Comparison of ENCODE assay signal across 13 mouse cellular contexts in the genomic region with DNA sequence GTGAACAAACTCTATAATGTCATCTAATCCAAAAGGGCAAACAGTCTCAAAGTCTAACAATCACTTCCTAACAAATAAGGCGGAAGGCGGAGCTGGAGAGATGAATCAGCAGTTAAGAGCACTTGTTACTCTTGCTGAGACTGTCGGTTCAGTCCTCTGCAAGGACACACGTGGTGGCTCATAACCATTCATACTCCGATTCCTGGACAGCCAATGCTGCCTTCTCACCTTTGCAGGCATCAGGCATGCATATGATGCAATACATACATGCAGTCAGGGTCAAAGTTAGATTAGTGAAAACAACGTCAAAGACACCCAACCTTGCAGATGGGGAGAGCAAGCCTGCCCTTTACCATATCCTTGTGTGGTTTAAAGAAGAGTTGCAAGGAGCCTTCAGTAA.
"Had no signal": no experiment of that assay in that cellular context is flagged by ENCODE, and none has a peak within 500 bp of the region (broad histone marks: within the 10 kb centered on the region; RNA-seq: fewer than 3 reads in every experiment).

No protein-coding gene starts in this region.

- H3K4me3 ChIP-seq: midbrain, embryonic 10.5 days; midbrain, embryonic 12.5 days; midbrain, embryonic 15.5 days; neural tube, embryonic 12.5 days; stomach, embryonic 15.5 days had no signal

- H3K27me3 ChIP-seq: midbrain, embryonic 12.5 days; midbrain, embryonic 15.5 days; neural tube, embryonic 12.5 days; stomach, embryonic 15.5 days had no signal

- H3K36me3 ChIP-seq: midbrain, embryonic 15.5 days; stomach, embryonic 15.5 days had no signal

- H3K4me2 ChIP-seq: lung, embryonic 14.5 days; midbrain, embryonic 12.5 days; midbrain, embryonic 15.5 days; neural tube, embryonic 12.5 days; stomach, embryonic 15.5 days had no signal

- H3K4me1 ChIP-seq: midbrain, embryonic 10.5 days; midbrain, embryonic 12.5 days; midbrain, embryonic 15.5 days; neural tube, embryonic 12.5 days; stomach, embryonic 15.5 days had no signal

- H3K9me3 ChIP-seq: midbrain, embryonic 10.5 days; midbrain, embryonic 12.5 days; midbrain, embryonic 15.5 days; neural tube, embryonic 12.5 days; stomach, embryonic 15.5 days had no signal

- H3K27ac ChIP-seq: midbrain, embryonic 10.5 days; midbrain, embryonic 12.5 days; midbrain, embryonic 15.5 days; neural tube, embryonic 12.5 days; stomach, embryonic 15.5 days had no signal

- H3K9ac ChIP-seq: lung, embryonic 14.5 days; midbrain, embryonic 12.5 days; midbrain, embryonic 15.5 days; neural tube, embryonic 12.5 days; stomach, embryonic 15.5 days had no signal

- DNase-seq: lung, adult 18-20 months; lung, embryonic 14.5 days; lung, postnatal 10 days; lung, postnatal 4 days; right cerebral cortex, postnatal 14 days; thymus, adult 18-20 months; thymus, postnatal 14 days; thymus, postnatal 36 days had no signal

- ATAC-seq: midbrain, embryonic 15.5 days had no signal
